Mouse (Mus musculus) left cerebral cortex, adult 2 months (tissue): ENCODE results near the gene Cyp2c70. TPM values are rescaled to one million over a fixed set of nuclear protein-coding genes. Genes with fewer than 3 reads are reported as not detected.
"Not testable (repeated sequence)": the region's sequence is repeated elsewhere in the genome, so short reads cannot be mapped to it uniquely, and the experiment has no call there.

Experiments used
- DNase-seq, 2 experiments: peaks; one replicate each; pipeline ENCODE4 v3.0.0; 2021 to 2022; ENCODE audit warnings: low spot score in 2 of 2, mixed read lengths in 1 of 2; ENCODE audit errors: extremely low spot score in 1 of 2
- H3K27ac ChIP-seq: fragments of 200-600 bp; 2 replicates; pipeline ENCODE4 v1.8.1; 2022
- H3K4me3 ChIP-seq: fragments of 200-600 bp; 2 replicates; pipeline ENCODE4 v1.8.1; 2022
- CTCF ChIP-seq: fragments of 200-600 bp; IDR thresholded peaks from 2 replicates; pipeline ENCODE4 v1.8.1; 2022; ENCODE audit warnings: antibody characterized with exemption, mild to moderate bottlenecking, moderate library complexity
- intact Hi-C: fragments of 180-260 bp; cut with DNase I; formaldehyde crosslinking; loops from one replicate; pipeline ENCODE4 v1.15.1; 2025
- total RNA-seq, 2 experiments: library from RNA; stranded (reverse); gene quantifications; 2 replicates each; pipeline ENCODE4 v1.2.3; 2021

Gene Cyp2c70
- total RNA-seq, 2 experiments from 2014 or later = 1.3 to 1.5 TPM

- H3K4me3 ChIP-seq = no peak overlapping the region
- intact Hi-C loops = no loop called here
- no peak for DNase-seq
- no peak overlapping the region for H3K27ac ChIP-seq
- TF ChIP-seq CTCF = no peak
Observed at GRCm38 (mm10) chr19:40178311-40178710, 8.8 kb downstream of the Cyp2c70 start.

- H3K27ac ChIP-seq, H3K4me3 ChIP-seq, intact Hi-C loops, DNase-seq: not testable (repeated sequence)
Observed at GRCm38 (mm10) chr19:40168391-40168790, 18.7 kb downstream of the Cyp2c70 start.

GRCm38 (mm10) chr19:40126996-40127395, 60.1 kb downstream of the Cyp2c70 start:
- DNase-seq, H3K4me3 ChIP-seq, intact Hi-C loops, H3K27ac ChIP-seq: not testable (repeated sequence)

- H3K27ac ChIP-seq, DNase-seq, H3K4me3 ChIP-seq, intact Hi-C loops: not testable (repeated sequence)
Observed at GRCm38 (mm10) chr19:40125165-40125564, 62.0 kb downstream of the Cyp2c70 start.

GRCm38 (mm10) chr19:40119624-40120023, 67.5 kb downstream of the Cyp2c70 start:
- DNase-seq, H3K27ac ChIP-seq, intact Hi-C loops, H3K4me3 ChIP-seq: not testable (repeated sequence)

Other genes with a start within 250 kb of the Cyp2c70 start
- gene Cyp2c37, start 194.9 kb downstream of the Cyp2c70 start, total RNA-seq = not detected
- gene Cyp2c54, start 113.5 kb downstream of the Cyp2c70 start, total RNA-seq = not detected
- not detected for gene Cyp2c50, start 97.6 kb downstream of the Cyp2c70 start, total RNA-seq
- gene Pdlim1, start 84.5 kb upstream of the Cyp2c70 start, total RNA-seq = 10 to 100 TPM; 16.7 to 20.1 TPM